In genomic region chr13:45783681-45784080, GRCm38 (mm10) we compare ENCODE assay signal across 13 mouse cellular contexts.
DNase-seq lines count a peak whose midpoint lies in the region; ATAC-seq and TF ChIP-seq lines count a peak whose summit lies in the region.
"Had no signal": no experiment of that assay in that cellular context is flagged by ENCODE, and none has a peak within 500 bp of the region (broad histone marks: within the 10 kb centered on the region; RNA-seq: fewer than 3 reads in every experiment).

No protein-coding gene starts in this region.

- no peaks in the 10 kb centered on the region for H3K27me3 ChIP-seq in heart, embryonic 12.5 days (replicated peaks)
- H3K27me3 ChIP-seq in cerebellum, adult 2 months (ENCODE audit: control insufficient read depth, insufficient read depth, low read length): no peaks in the 10 kb centered on the region

- H3K27ac ChIP-seq in heart, embryonic 12.5 days (ENCODE audit: poor library complexity, severe bottlenecking): no peak overlapping the region
- no peak overlapping the region for H3K27ac ChIP-seq in cerebellum, adult 2 months (ENCODE audit: insufficient read depth, low read length)
- H3K27ac ChIP-seq: hindbrain, embryonic 14.5 days had no signal

- no peak overlapping the region for H3K4me2 ChIP-seq in heart, embryonic 12.5 days
- H3K4me2 ChIP-seq: hindbrain, embryonic 14.5 days had no signal

- H3K4me3 ChIP-seq in heart, embryonic 12.5 days: no peak overlapping the region
- no peak overlapping the region for H3K4me3 ChIP-seq in cerebellum, adult 2 months (replicated peaks; ENCODE audit: insufficient read depth, low read depth, low read length)

- peak; percentile 54 for DNase-seq in adrenal gland, postnatal 14 days
- no peak for DNase-seq in adrenal gland, postnatal 25 days
- DNase-seq in heart, postnatal 4 days: peak; percentile 58
- DNase-seq in 3T3-L1 (ENCODE audit: low read depth, low spot score): peak; percentile 48
- peak; percentile 64 for DNase-seq in gonadal fat pad, adult 2 months (ENCODE audit: low read depth)
- DNase-seq in urinary bladder, postnatal 10 days (ENCODE audit: low spot score): no peak
- DNase-seq in cerebellum, adult 2 months: no peak
- DNase-seq: cerebellum, adult 9-10 months; gastrocnemius, postnatal 25 days; kidney, adult 9 months had no signal

- 78% methylated on average over 10 of the region's 10 CpGs for WGBS in heart, embryonic 12.5 days
- WGBS in cerebellum, adult 2 months: 64% methylated on average over 10 of the region's 10 CpGs

- peaks cover 4% of the 10 kb centered on the region; the same call in 1 of the 2 replicates for H3K4me1 ChIP-seq in heart, embryonic 12.5 days (replicated peaks)
- H3K4me1 ChIP-seq in cerebellum, adult 2 months (ENCODE audit: control insufficient read depth, insufficient read depth, low read length): no peaks in the 10 kb centered on the region

- peaks cover 13% of the 10 kb centered on the region for H3K36me3 ChIP-seq in heart, embryonic 12.5 days

- no peak for TF ChIP-seq POLR2A in cerebellum, adult 2 months (IDR thresholded peaks at IDR 0.05; ENCODE audit: borderline replicate concordance, insufficient read depth, low read length)

- H3K9me3 ChIP-seq in heart, embryonic 12.5 days (replicated peaks): no peaks in the 10 kb centered on the region
- H3K9me3 ChIP-seq: G1E had no signal

- TF ChIP-seq CTCF in cerebellum, adult 2 months (IDR thresholded peaks at IDR 0.05; ENCODE audit: borderline replicate concordance, insufficient read depth, low read depth, low read length): no peak

- ATAC-seq in heart, embryonic 12.5 days (ENCODE audit: insufficient number of reproducible peaks, low FRiP score): no peak

- H3K9ac ChIP-seq in heart, embryonic 12.5 days: no peak overlapping the region
- H3K9ac ChIP-seq: hindbrain, embryonic 14.5 days had no signal

Comparison
In these comparisons a context has a peak if more than half of its experiments do, and no peak if none do; other contexts are left out.
1. DNase-seq: peak in adrenal gland, postnatal 14 days (single experiment), heart, postnatal 4 days (single experiment), 3T3-L1 (single experiment) and gonadal fat pad, adult 2 months (single experiment); none in adrenal gland, postnatal 25 days (single experiment), urinary bladder, postnatal 10 days (single experiment) and cerebellum, adult 2 months (0 of 2).